Mouse (Mus musculus) CH12.LX (cell line): ENCODE measurements around the gene Irs3.

Experiments
- CHD2 ChIP-seq: IDR thresholded peaks from 2 replicates; pipeline ENCODE4 v1.6.1; 2011; ENCODE audit warnings: low read length, improper control_type of control experiment
- CTCF ChIP-seq, 2 experiments: IDR thresholded peaks in 1 of 2; conservative IDR thresholded peaks in 1 of 2; 2 replicates each; pipeline ENCODE4 v1.5.1; 2011 to 2012; ENCODE audit warnings: low read depth in 2 of 2, low read length in 2 of 2, improper control_type of control experiment in 1 of 2, inconsistent platforms in 1 of 2, mild to moderate bottlenecking in 1 of 2, moderate library complexity in 1 of 2
- MXI1 ChIP-seq: IDR thresholded peaks from 2 replicates; pipeline ENCODE4 v1.6.1; 2011; ENCODE audit warnings: mild to moderate bottlenecking, low read depth, low read length, improper control_type of control experiment
- POLR2A ChIP-seq: IDR thresholded peaks from 2 replicates; pipeline ENCODE4 v1.6.1; 2011; ENCODE audit warnings: low read depth, mild to moderate bottlenecking, improper control_type of control experiment, low read length
- TCF12 ChIP-seq: IDR thresholded peaks from 2 replicates; pipeline ENCODE4 v1.6.1; 2014; ENCODE audit warnings: low read depth, mild to moderate bottlenecking, inconsistent platforms, low read length, improper control_type of control experiment
- USF1 ChIP-seq: IDR thresholded peaks from 2 replicates; pipeline ENCODE4 v1.6.1; 2014; ENCODE audit warnings: low read depth, mild to moderate bottlenecking, inconsistent platforms, low read length, improper control_type of control experiment

DNA sequence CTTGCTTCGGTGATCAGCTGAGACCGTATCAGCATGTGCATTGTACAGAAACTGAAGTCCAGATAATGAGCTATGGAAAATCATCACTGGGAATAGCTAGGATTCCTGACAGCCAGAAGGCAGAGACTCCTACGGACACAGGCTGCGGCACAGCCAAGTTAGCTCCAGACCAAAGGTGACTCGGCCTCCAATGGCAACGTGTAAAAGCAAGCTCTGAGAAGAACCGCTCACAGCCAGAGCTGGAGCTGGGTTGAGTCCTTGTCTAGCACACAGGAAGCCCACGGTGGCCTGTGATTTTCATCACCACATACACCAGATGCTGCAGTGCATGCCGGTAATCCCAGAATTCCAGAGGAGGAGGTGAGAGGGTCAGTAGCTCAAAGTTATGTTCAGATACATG lies 45.0 kb upstream of the Irs3 start:
- no peak for TF ChIP-seq CTCF (conservative IDR thresholded peaks at IDR 0.05 in 1 of 2, IDR thresholded peaks at IDR 0.05 in 1 of 2; ENCODE audit: low read depth in 2 of 2, low read length in 2 of 2)
- no peak for TF ChIP-seq USF1
- no peak for TF ChIP-seq TCF12
- TF ChIP-seq MXI1: no peak
- no peak for TF ChIP-seq POLR2A
- TF ChIP-seq CHD2: no peak
